Mouse (Mus musculus): ENCODE data around the gene Zeb2.

Zeb2 gene

GRCm38 (mm10) chr2:45112021-45112747 is 5.0 kb downstream of the Zeb2 start:
- peak; percentile 69 to 82 for DNase-seq (ENCODE audit: low spot score in 2 of 2)

DNA sequence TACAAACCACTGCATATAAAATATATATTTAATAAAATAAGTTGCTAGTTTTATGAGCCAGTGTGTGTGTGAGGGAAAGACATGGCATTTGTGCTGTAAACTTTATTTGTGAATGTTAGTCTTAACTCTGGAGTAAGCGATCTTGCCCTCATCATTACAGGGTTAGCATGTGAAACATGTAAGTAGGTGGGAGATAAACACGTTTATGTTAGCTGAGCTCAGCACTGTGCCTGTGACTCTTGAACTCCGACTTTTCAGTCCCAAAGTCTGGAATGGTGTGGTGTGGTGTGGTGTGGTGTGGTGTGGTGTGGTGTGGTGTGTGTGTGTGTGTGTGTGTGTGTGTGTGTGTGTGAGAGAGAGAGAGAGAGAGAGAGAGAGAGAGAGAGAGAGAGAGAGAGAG is 5.6 kb downstream of the Zeb2 start:
- DNase-seq (ENCODE audit: low spot score in 2 of 2): peak in 1 of 2 experiments; percentile 33

DNA sequence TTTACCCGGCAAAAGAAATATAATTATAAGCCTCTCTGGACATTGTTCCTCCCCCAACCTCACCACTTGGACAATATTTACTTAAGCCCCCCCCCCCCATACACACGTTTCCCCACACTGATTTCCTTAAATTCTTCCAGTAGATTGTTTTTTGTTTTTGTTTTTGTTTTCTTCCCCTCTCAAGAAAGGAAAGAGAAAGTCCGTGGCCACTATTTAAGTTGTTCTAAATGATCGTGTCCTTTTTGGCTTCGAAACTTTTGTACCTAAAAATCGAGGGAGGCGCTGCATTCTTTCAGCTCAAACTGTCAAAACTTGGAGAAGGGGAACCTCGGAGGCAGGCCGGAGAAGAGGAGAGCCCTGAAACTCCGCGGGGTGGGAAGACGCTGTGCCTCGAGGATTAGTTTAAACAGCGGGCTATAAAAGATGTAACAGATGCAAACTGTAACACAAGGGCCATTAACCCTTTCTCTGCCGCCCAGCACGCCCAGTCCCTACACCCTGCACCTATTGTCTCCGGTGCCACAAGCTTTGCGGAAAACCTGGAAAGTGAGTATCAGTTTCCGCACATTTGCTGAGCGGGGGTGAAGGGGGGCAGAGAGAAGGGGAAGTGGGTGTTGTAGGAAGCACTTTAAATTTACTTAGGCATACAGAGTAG is 6.3 kb downstream of the Zeb2 start:
- peak; percentile 43 to 53 for DNase-seq (ENCODE audit: low spot score in 2 of 2)

DNA sequence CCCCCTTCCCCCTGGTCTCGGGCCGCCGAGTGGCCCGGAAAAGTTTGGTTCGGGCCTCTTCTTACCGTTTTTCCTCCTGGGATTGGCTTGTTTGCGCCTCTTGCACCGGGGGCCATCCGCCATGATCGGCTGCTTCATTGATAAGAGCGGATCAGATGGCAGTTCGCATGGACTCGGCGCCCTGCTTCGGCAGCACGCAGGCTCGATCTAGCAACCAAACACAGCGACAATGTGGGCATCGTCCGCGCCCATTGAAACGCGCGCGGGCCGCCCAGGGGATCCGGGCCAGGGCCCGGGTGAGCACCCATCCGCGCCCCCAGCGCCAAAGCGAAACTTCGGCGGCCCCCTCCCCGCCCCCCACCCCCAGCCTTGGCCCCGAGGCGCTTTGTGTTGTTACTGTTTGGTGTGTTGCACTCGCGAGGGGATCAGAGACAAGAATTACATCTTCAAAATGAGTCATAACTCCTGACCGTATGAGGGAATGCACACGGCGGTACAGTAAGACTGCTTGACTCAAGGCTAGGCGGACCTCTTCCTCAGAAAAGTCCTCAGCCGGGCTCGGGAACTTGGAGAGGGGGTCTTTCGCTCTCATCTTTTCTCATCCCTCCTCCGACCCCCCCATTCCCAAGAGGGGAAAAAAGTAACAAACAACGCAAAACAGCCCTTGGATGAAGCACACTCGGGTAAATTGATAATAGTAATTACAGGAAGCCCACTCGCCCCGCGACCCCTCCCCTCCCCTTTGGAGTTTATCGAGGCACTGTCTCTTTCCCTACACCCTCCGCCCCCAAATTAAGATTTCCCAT is 7.0 kb downstream of the Zeb2 start:
- peak; percentile 69 to 70 for DNase-seq (ENCODE audit: low spot score in 2 of 2)

DNA sequence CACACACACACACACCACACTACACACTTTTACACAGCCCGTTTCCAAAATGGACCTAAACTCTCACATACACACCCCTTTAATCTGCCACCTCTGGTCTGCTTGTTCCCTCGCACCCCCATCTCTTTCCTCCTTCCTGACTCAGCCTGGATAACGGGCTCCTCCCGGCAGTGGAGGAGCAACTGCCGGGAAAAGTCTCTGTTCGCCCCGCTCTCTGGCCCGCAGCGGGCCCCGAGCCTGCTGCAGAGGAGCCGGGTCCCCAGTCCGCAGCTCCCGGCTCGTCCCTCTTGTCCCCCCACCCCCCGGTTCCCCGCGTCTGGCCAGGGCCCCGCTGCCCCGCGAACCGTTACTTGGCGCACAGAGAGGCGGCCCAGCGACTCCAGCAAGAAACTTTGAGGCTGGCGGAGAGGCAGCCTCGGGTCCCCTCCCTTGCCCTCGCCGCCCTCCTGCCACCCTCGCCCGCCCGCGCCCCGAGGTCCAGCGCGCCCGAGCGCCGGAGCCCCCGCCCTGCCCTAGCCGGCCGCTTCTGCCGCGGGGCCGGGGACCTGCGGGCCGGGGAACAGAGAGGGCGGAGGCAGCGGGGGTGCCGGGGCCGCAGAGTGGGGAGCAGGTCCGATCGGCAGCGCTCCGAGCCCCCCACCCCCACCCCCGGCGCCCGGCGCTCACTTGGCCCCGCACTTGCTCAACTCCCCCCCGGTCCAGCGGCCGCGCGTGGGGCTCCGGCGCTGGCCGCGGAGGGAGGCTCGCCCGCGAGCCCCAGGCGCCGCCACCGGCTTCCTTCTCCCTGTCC is 7.8 kb downstream of the Zeb2 start:
- peak; percentile 20 to 26 for DNase-seq (ENCODE audit: low spot score in 2 of 2)

DNA sequence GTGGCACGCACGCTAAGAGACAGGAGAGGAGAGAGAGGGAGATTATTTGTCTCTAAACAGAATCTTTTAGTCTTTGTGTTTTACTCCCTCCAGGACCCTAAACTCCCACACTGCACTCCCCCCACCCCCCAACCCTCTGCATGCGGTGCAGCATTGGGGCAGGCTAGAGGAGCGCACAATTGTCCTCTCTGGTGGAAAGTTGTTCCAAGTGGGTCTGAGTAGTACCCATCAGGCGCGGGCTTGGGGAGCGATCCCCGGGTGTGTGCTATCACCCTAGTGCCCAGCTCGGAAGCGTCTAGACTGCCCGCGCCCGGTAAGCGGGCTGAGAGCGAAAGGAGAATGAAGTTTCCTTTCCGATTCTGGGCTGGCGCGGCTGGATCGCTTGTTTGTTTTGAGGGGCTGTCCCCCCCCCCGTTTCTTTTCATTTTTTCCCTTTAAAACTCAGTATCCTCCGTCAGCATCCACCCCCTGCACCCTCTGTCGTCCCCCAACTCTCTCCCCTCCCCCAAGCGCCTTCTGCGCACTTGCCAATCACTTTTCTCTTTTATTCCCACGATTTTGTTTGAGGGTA is 8.6 kb downstream of the Zeb2 start:
- peak; percentile 30 to 50 for DNase-seq (ENCODE audit: low spot score in 2 of 2)

DNA sequence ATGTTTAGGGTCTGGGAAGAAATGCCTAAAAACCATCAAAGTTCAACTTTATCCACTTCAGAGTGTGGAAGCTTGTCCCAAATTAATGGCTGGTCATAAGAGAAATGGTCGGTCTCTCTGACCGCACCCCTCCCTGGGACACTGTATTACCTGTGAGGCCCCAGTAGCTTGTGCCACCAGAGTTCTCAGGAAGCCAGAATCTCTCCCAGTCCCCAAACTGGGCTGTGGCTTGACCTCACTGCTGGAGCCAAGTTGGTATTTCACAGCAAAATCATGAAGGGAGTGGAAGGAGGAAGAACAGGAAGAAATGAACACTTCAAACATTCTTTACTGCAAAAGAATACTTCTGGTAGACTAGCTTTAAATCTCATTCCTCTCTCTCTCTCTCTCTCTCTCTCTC is 9.6 kb downstream of the Zeb2 start:
- DNase-seq (ENCODE audit: low spot score in 2 of 2): no peak

- DNase-seq (ENCODE audit: low spot score in 2 of 2): no peak
These were observed 11.0 kb downstream of the Zeb2 start for GRCm38 (mm10) chr2:45105922-45106851.

DNA sequence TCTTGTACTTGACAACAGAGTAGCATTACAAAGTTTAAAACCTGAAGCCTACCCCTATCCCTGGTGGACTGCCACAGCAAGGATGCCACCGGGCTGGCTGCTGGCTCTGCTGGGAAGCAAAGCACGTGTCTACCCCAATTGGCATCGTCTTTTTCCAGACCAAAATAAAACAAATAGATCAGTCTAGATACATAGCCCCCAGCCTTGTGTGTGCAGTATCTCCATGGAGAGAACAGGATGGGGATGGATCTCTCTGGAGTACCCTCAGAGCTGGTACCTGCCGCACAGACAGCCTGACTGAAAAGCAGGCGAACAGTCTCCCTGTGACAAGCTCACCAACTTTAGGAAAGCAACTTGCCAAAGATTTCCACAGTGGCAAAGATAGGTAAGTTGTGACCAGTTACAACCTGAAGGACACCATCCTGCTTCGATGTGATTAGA is 11.9 kb downstream of the Zeb2 start:
- no peak for DNase-seq (ENCODE audit: low spot score in 2 of 2)

- DNase-seq (ENCODE audit: low spot score in 2 of 2): no peak
These were observed 12.6 kb downstream of the Zeb2 start for GRCm38 (mm10) chr2:45104511-45105055.

DNA sequence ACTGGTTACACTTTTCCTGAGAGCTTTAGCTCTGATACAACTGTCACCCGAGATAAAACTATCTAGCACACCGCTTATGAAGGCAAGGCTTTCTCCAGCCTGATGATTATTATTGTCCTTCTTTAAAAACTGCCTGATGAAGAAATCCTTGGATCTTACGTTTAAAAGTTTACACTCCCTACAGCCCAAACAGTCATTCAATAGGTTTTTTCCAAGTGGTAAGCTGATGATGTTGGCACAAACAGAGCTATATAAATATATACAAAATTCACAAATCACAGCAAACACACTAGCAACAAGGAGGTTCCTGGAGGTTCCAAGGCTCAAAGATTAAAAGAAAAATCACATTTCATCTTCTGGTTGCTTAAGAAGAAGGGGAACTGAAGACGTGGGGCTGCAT is 13.1 kb downstream of the Zeb2 start:
- DNase-seq (ENCODE audit: low spot score in 2 of 2): no peak

DNA sequence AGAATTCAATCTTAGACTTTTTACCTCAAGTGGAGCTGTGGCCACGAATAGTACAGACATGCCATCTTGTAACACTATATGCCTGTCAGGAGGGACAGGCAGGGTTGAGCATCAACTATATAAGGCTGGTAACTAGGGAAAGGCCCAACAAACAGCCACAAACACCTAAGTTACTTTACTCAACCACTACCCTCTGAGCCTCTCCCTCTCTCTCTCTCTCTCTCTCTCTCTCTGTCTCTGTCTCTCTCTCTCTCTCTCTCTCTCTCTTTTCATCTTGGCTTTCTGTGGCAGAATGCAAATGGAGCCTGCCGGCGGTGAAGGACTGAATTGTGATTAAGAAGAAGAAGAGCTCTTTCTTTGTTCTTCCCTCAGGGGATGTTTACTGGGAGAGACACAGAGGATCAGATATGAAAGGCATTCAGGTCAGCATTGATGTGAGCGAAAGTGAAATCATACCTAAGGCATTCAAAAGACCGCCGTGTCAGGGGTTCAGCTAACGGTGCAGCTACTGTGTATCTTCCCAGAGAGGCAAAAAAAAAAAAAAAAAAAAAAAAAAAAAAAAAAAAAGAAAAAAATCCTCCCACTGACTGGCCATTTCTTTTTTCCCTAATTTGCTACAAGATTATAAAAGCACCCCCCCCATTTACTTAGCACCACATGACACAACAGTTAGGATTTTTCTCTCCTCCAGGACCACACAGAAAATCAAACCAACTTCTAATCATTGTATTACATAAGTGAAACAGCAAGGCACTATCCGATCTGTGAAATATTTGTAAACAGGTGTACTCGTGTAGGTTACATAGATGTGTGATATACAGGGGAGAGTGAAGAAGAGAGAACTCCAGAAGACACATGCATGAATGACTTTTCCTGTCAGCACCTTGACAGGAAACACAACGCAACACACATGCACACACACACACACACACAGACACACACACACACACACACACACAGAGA is 13.9 kb downstream of the Zeb2 start:
- DNase-seq (ENCODE audit: low spot score in 2 of 2): no peak

DNA sequence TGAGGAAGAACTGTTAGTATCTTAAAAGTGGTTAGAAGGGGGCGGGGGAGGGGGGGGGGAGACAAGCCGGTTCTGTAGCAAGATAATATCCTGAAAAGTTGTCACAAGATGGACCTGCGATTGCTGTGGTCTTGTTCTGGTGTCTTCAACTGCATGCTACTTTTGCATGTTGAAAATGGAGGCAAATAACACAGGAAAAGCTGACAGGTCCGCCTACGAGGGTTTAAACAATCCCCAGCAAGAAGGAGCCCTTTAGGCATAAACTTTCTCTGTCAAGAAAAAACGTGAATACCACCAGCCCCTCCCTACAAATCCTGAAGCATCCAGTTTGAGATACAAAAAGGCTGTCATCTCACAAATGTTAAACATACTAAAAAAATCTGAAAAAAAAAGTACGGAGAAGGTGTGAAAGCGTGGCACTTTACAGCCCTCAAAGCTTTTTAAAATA is 15.0 kb downstream of the Zeb2 start:
- no peak for DNase-seq (ENCODE audit: low spot score in 2 of 2)

- DNase-seq (ENCODE audit: low spot score in 2 of 2): no peak
These were observed 15.6 kb downstream of the Zeb2 start for GRCm38 (mm10) chr2:45101586-45101985.

- no peak for DNase-seq (ENCODE audit: low spot score in 2 of 2)
These were observed 16.2 kb downstream of the Zeb2 start for GRCm38 (mm10) chr2:45101040-45101439.

- no peak for DNase-seq (ENCODE audit: low spot score in 2 of 2)
These were observed 16.6 kb downstream of the Zeb2 start for GRCm38 (mm10) chr2:45100628-45101027.

DNA sequence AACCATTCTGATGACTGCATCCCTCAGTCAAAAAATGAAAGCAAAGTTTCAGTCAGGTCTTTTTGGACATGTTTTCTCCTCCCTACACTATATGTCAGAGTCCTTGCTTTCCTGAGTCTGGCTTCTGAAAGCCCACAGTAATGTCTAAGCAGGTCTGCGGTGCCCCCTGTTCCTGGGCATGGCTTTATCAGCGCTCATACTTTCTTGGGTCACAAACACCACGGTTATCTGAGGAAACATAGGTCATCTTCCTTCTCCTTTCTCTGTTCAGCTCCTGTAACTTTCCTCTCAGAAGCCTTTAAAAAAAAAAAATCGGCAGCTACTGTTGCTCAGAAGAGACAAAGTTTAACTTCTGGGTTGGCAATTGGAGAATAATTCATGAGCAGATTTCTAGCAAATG is 17.2 kb downstream of the Zeb2 start:
- no peak for DNase-seq (ENCODE audit: low spot score in 2 of 2)

DNA sequence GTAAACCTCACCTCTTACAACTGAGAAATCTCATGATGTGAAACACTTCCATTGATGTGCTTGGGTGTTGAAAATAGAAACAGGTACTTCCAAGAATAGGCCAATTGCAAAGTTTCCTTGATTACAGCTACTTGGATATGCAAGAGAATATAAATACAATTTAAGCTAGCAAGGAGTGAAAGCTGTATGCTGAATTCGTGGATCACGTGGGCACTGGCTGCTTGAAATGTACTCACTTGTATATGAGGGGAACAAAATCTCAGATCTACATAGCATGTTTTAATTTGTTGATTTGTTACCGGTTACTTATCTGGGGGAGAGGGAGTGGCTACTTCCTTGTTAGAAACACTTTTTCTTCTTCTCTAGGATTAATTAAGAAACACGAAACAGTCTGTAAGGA is 18.1 kb downstream of the Zeb2 start:
- no peak for DNase-seq (ENCODE audit: low spot score in 2 of 2)

- no peak for DNase-seq (ENCODE audit: low spot score in 2 of 2)
These were observed 19.2 kb downstream of the Zeb2 start for GRCm38 (mm10) chr2:45097969-45098368.

All from spleen, postnatal 36 days (tissue).